Mouse (Mus musculus) E14TG2a.4 (cell line): ENCODE measurements at regions not wholly inside any gene's neighbourhood (a gene's known extent, or its start where the extent isn't known, plus 50 kb on each side); places are given as distances from the start of the nearest gene placed in this dataset.

Experiments
- H3K27me3 ChIP-seq: 2 replicates; pipeline ENCODE4 v1.6.1; 2014; ENCODE audit warnings: low read length, control low read depth; ENCODE audit not compliant: insufficient read depth
- H3K36me3 ChIP-seq: 2 replicates; pipeline ENCODE4 v1.6.1; 2014; ENCODE audit warnings: low read length, control low read depth; ENCODE audit not compliant: insufficient read depth
- H3K4me1 ChIP-seq: replicated peaks from 2 replicates; pipeline ENCODE4 v1.6.1; 2014; ENCODE audit warnings: low read depth, low read length, control low read depth
- H3K4me3 ChIP-seq: replicated peaks from 2 replicates; pipeline ENCODE4 v1.5.1; 2014; ENCODE audit warnings: mild to moderate bottlenecking, low read length
- H3K9me3 ChIP-seq: 2 replicates; pipeline ENCODE4 v1.6.1; 2014; ENCODE audit warnings: low read length, control low read depth
- CTCF ChIP-seq: conservative IDR thresholded peaks from 2 replicates; pipeline ENCODE4 v1.5.1; 2014; ENCODE audit warnings: low read length
- NANOG ChIP-seq: IDR thresholded peaks from 2 replicates; pipeline ENCODE4 v1.6.1; 2014; ENCODE audit warnings: borderline replicate concordance, low read length, mixed read lengths
- POU5F1 ChIP-seq: IDR thresholded peaks from 2 replicates; pipeline ENCODE4 v1.6.1; 2014; ENCODE audit warnings: low read length, borderline replicate concordance

DNA sequence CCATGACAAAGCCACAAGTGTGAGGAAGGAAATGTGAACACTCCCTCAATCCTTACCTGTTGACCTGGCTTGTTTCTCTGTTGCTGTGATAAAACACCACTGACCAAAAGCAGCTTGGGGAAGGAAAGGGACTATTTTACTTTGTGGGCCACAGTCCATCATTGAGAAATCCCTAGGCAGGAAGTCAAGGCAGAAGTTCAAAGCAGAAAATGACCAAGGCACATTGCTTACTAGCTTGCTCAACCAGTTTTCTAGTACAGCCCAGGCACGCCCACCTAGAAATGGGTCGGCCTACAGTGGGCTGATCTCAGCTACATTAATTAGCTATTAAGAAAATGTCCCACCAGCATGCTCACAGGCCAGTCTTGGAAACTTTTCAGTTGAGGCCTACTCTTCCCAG, 59.8 kb upstream of the Zmynd11 start:
- no peaks in the 10 kb centered on the region for H3K4me1 ChIP-seq
- H3K36me3 ChIP-seq: no peaks in the 10 kb centered on the region
- no peak overlapping the region for H3K4me3 ChIP-seq
- H3K9me3 ChIP-seq: no peaks in the 10 kb centered on the region
- no peak for TF ChIP-seq CTCF
- H3K27me3 ChIP-seq: no peaks in the 10 kb centered on the region; the same call in 1 of the 2 replicates

DNA sequence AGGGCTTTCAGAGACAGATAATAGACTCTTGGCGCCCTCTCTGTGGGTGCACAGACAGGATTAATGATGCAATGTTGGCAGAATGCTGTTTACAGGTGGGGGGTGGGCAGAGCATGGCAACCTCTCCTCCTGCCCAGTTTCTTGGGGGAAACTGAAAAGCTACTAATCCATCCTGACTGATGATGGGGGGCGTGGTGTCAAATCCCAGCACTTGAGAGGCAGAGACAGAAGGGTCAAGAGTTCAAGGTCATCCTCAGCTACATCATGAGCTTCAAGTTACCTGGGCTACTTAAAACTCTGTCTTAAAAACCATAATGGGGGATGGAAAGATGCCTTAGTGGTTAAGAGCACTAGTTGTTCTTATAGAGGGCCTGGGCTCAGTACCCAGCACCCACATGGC, 52.2 kb upstream of the Zmynd11 start:
- TF ChIP-seq POU5F1 (no peak), NANOG (0 out of 2 replicates have a peak, but pooled peaks have one; percentile 25), CTCF (no peak)
- Histone ChIP-seq H3K4me3 (no peak overlapping the region), H3K36me3 (no peaks in the 10 kb centered on the region), H3K4me1 (peaks cover 22% of the 10 kb centered on the region), H3K9me3 (no peaks in the 10 kb centered on the region), H3K27me3 (no peaks in the 10 kb centered on the region; the same call in 1 of the 2 replicates)
